Mouse (Mus musculus) A20 (cell line): ENCODE measurements around the gene Nog.

Experiments used
- DNase-seq: peaks from one replicate; pipeline ENCODE4 v3.0.0-alpha.2; 2011; ENCODE audit warnings: low read depth, low spot score

Nog gene

GRCm38 (mm10) chr11:89267520-89267919 is 34.6 kb downstream of the Nog start:
- no peak for DNase-seq

GRCm38 (mm10) chr11:89265080-89265479 is 37.1 kb downstream of the Nog start:
- DNase-seq: no peak

GRCm38 (mm10) chr11:89259338-89259915 is 42.7 kb downstream of the Nog start:
- DNase-seq: no peak

- DNase-seq: no peak
These were observed 44.2 kb downstream of the Nog start for GRCm38 (mm10) chr11:89257893-89258292.

GRCm38 (mm10) chr11:89253973-89254372 is 48.2 kb downstream of the Nog start:
- DNase-seq: no peak
